Mouse (Mus musculus) G1E (cell line): Measurements from ENCODE around the gene 1700016D06Rik. TPM values are rescaled to one million over a fixed set of nuclear protein-coding genes. Genes with fewer than 3 reads are reported as not detected.

Experiments
- ATAC-seq: 2 replicates; pipeline ENCODE4 v1.8.0; 2016; ENCODE audit warnings: mild to moderate bottlenecking; ENCODE audit not compliant: insufficient number of reproducible peaks, poor library complexity, low FRiP score, severe bottlenecking; ENCODE audit errors: extremely low read depth
- DNase-seq: peaks from one replicate; pipeline ENCODE4 v3.0.0; 2012; ENCODE audit warnings: low spot score
- H3K27me3 ChIP-seq: 2 replicates; pipeline ENCODE4 v1.6.1; 2012; ENCODE audit warnings: mild to moderate bottlenecking, low read length, inconsistent platforms; ENCODE audit not compliant: insufficient read depth
- H3K36me3 ChIP-seq: replicated peaks from 2 replicates; pipeline ENCODE3; 2012; ENCODE audit warnings: mild to moderate bottlenecking, inconsistent platforms
- H3K4me1 ChIP-seq: 2 replicates; pipeline ENCODE4 v1.6.1; 2012; ENCODE audit warnings: low read depth, low read length, inconsistent platforms, mixed read lengths; ENCODE audit not compliant: insufficient read depth
- H3K4me3 ChIP-seq: 2 replicates; pipeline ENCODE4 v1.5.1; 2012; ENCODE audit warnings: low read depth, mild to moderate bottlenecking, inconsistent platforms, low read length, moderate library complexity, mixed read lengths
- H3K9me3 ChIP-seq: replicated peaks from 2 replicates; pipeline ENCODE4 v1.6.1; 2012; ENCODE audit warnings: inconsistent platforms
- CTCF ChIP-seq: IDR thresholded peaks from 2 replicates; pipeline ENCODE4 v1.5.1; 2012; ENCODE audit warnings: low read depth, low read length, inconsistent platforms, mixed read lengths
- GATA1 ChIP-seq: IDR thresholded peaks from 2 replicates; pipeline ENCODE4 v1.6.1; 2012; ENCODE audit warnings: borderline replicate concordance, low read length, inconsistent platforms, mixed read lengths
- GATA2 ChIP-seq: IDR thresholded peaks from 2 replicates; pipeline ENCODE4 v1.6.1; 2012; ENCODE audit warnings: low read depth, low read length, inconsistent platforms, borderline replicate concordance
- POLR2AphosphoS5 ChIP-seq: IDR thresholded peaks from 2 replicates; pipeline ENCODE4 v1.6.1; 2012; ENCODE audit warnings: low read depth, low read length, inconsistent platforms; ENCODE audit not compliant: insufficient replicate concordance
- TAL1 ChIP-seq: conservative IDR thresholded peaks from 2 replicates; pipeline ENCODE4 v1.6.1; 2012; ENCODE audit warnings: low read depth, low read length, inconsistent platforms, mixed read lengths
- polyA plus RNA-seq: library from polyadenylated mRNA; stranded (reverse); fragments of >175 nt; gene quantifications from 2 replicates; pipeline ENCODE4 v1.2.3, GENCODE M21; 2012
- total RNA-seq, 2 experiments: library from RNA; stranded (forward) in 1 of 2; stranded (reverse) in 1 of 2; fragments of 200-1000 nt in 1 of 2; fragments of >200 nt in 1 of 2; fragmentation: Nextera tagmentation in 1 of 2; gene quantifications; 2 replicates each; pipeline ENCODE4 v1.2.3; 2014 to 2017

Gene 1700016D06Rik
- total and polyA plus RNA-seq, 3 experiments = 0.22 TPM; not detected in 2

GRCm38 (mm10) chr8:11696176-11696575 lies 4.7 kb downstream of the 1700016D06Rik start:
- DNase-seq = no peak
- 0 out of 2 replicates have a peak, but pooled peaks cover 4% of the 10 kb centered on the region for H3K9me3 ChIP-seq
- H3K27me3 ChIP-seq = peaks cover 38% of the 10 kb centered on the region
- peaks cover 59% of the 10 kb centered on the region for H3K4me1 ChIP-seq
- no peaks in the 10 kb centered on the region for H3K36me3 ChIP-seq
- no peak overlapping the region for H3K4me3 ChIP-seq
- TF ChIP-seq GATA2 (no peak), GATA1 (no peak), POLR2AphosphoS5 (no peak), CTCF (no peak), TAL1 (no peak)
- ATAC-seq = no peak

- DNase-seq = no peak
- Histone ChIP-seq H3K4me1 (peaks cover 46% of the 10 kb centered on the region), H3K9me3 (0 out of 2 replicates have a peak, but pooled peaks cover 4% of the 10 kb centered on the region), H3K36me3 (no peaks in the 10 kb centered on the region), H3K27me3 (peaks cover 30% of the 10 kb centered on the region), H3K4me3 (no peak overlapping the region)
- TF ChIP-seq POLR2AphosphoS5 = no peak
- no peak for TF ChIP-seq TAL1
- no peak for TF ChIP-seq CTCF
- TF ChIP-seq GATA1 = no peak
- no peak for TF ChIP-seq GATA2
- ATAC-seq = no peak
These were observed 6.9 kb downstream of the 1700016D06Rik start for GRCm38 (mm10) chr8:11693972-11694371.

- Histone ChIP-seq H3K9me3 (0 out of 2 replicates have a peak, but pooled peaks cover 4% of the 10 kb centered on the region), H3K27me3 (peaks cover 25% of the 10 kb centered on the region), H3K36me3 (no peaks in the 10 kb centered on the region), H3K4me3 (no peak overlapping the region), H3K4me1 (peaks cover 46% of the 10 kb centered on the region)
- TF ChIP-seq TAL1 = peak; percentile 55
- no peak for TF ChIP-seq POLR2AphosphoS5
- no peak for TF ChIP-seq GATA2
- DNase-seq = no peak
- peak; percentile 82 for ATAC-seq
These were observed 8.4 kb downstream of the 1700016D06Rik start for GRCm38 (mm10) chr8:11692455-11692854.

- peak overlapping the region; percentile 15; the same call in 1 of the 2 replicates for H3K4me3 ChIP-seq
- TF ChIP-seq POLR2AphosphoS5 (no peak), GATA1 (no peak), TAL1 (no peak), GATA2 (no peak), CTCF (no peak)
- DNase-seq = no peak
- H3K27me3 ChIP-seq = peaks cover 27% of the 10 kb centered on the region
- 0 out of 2 replicates have a peak, but pooled peaks cover 4% of the 10 kb centered on the region for H3K9me3 ChIP-seq
- peaks cover 44% of the 10 kb centered on the region for H3K4me1 ChIP-seq
- ATAC-seq = no peak
- H3K36me3 ChIP-seq = no peaks in the 10 kb centered on the region
These were observed 9.1 kb downstream of the 1700016D06Rik start for GRCm38 (mm10) chr8:11691761-11692160.

GRCm38 (mm10) chr8:11691284-11691683 lies 9.6 kb downstream of the 1700016D06Rik start:
- H3K4me3 ChIP-seq = no peak overlapping the region
- no peak for ATAC-seq
- H3K36me3 ChIP-seq = no peaks in the 10 kb centered on the region
- TF ChIP-seq GATA1 (no peak), GATA2 (no peak), TAL1 (no peak), CTCF (no peak), POLR2AphosphoS5 (no peak)
- H3K27me3 ChIP-seq = peaks cover 28% of the 10 kb centered on the region
- peaks cover 42% of the 10 kb centered on the region for H3K4me1 ChIP-seq
- no peak for DNase-seq
- H3K9me3 ChIP-seq = 0 out of 2 replicates have a peak, but pooled peaks cover 4% of the 10 kb centered on the region

- DNase-seq = no peak
- no peak for ATAC-seq
- TF ChIP-seq GATA1 (no peak), CTCF (no peak), TAL1 (no peak), POLR2AphosphoS5 (no peak), GATA2 (no peak)
- Histone ChIP-seq H3K27me3 (peaks cover 30% of the 10 kb centered on the region), H3K9me3 (peaks cover 4% of the 10 kb centered on the region; the same call in 1 of the 2 replicates), H3K36me3 (no peaks in the 10 kb centered on the region), H3K4me1 (peaks cover 31% of the 10 kb centered on the region), H3K4me3 (no peak overlapping the region)
These were observed 10.9 kb downstream of the 1700016D06Rik start for GRCm38 (mm10) chr8:11689945-11690344.

- no peak overlapping the region for H3K4me3 ChIP-seq
- DNase-seq = no peak
- TF ChIP-seq GATA1 = no peak
- H3K27me3 ChIP-seq = peaks cover 31% of the 10 kb centered on the region
- peaks cover 4% of the 10 kb centered on the region; the same call in 1 of the 2 replicates for H3K9me3 ChIP-seq
- ATAC-seq = no peak
- no peaks in the 10 kb centered on the region for H3K36me3 ChIP-seq
- peaks cover 11% of the 10 kb centered on the region for H3K4me1 ChIP-seq
These were observed 13.6 kb downstream of the 1700016D06Rik start for GRCm38 (mm10) chr8:11687251-11687650.
